16 mouse cellular contexts compared by ENCODE assay signal in the genomic region with DNA sequence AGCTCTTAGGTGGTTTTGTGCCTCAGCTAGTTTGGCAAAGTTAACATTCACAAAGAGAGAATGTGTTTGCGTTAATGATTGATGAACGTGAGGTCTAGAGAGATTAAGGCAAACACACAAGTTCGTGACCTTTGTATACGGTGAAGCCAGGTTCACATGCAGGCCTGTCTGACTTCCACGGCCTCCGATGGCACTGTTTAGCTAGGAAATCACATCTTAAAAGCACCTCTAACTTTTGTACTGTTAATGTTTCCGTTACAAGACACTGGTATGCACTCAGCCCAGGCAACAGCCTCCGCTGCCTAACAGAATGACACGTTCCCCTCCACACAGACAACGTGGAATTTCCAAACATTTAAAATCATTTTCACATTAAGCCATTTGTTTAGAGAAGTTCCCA.
A peak's percentile ranks its signal among the peaks of the same experiment; 100 is the strongest.
DNase-seq lines count a peak whose midpoint lies in the region; ATAC-seq and TF ChIP-seq lines count a peak whose summit lies in the region.
"Had no signal": no experiment of that assay in that cellular context is flagged by ENCODE, and none has a peak within 500 bp of the region (broad histone marks: within the 10 kb centered on the region; RNA-seq: fewer than 3 reads in every experiment).

No protein-coding gene starts in this region.

- peak; percentile 67 for ATAC-seq in intestine, embryonic 14.5 days (replicated peaks; ENCODE audit: low FRiP score, low TSS enrichment, low read depth)
- no peak for ATAC-seq in megakaryocyte, adult 5-6 weeks (ENCODE audit: poor library complexity, severe bottlenecking)
- no peak for ATAC-seq in heart, embryonic 11.5 days (replicated peaks; ENCODE audit: insufficient number of reproducible peaks, low FRiP score, low TSS enrichment)
- ATAC-seq: forebrain, embryonic 16.5 days had no signal

- TF ChIP-seq POLR2A in kidney, adult 2 months (IDR thresholded peaks at IDR 0.05; ENCODE audit: low read depth, low read length): no peak
- no peak for TF ChIP-seq POLR2A in small intestine, adult 2 months (IDR thresholded peaks at IDR 0.05; ENCODE audit: low read depth, low read length)

- H3K9me3 ChIP-seq in intestine, embryonic 14.5 days (ENCODE audit: control insufficient read depth, low read length): no peaks in the 10 kb centered on the region
- H3K9me3 ChIP-seq in heart, embryonic 11.5 days (replicated peaks; ENCODE audit: control insufficient read depth, low read length): no peaks in the 10 kb centered on the region
- H3K9me3 ChIP-seq: embryonic facial prominence, embryonic 15.5 days; heart, embryonic 13.5 days; limb, embryonic 10.5 days; megakaryocyte, embryonic 14.5 days; neural tube, embryonic 15.5 days had no signal

- peaks cover 11% of the 10 kb centered on the region; the same call in 1 of the 2 replicates for H3K4me1 ChIP-seq in intestine, embryonic 14.5 days (replicated peaks; ENCODE audit: control insufficient read depth, insufficient read depth, low read length)
- peaks cover 20% of the 10 kb centered on the region; the same call in 1 of the 2 replicates for H3K4me1 ChIP-seq in kidney, adult 2 months (ENCODE audit: control insufficient read depth, insufficient read depth, low read length)
- H3K4me1 ChIP-seq in small intestine, adult 2 months (ENCODE audit: control insufficient read depth, insufficient read depth, insufficient read length, low read length): peaks cover 10% of the 10 kb centered on the region
- peaks cover 6% of the 10 kb centered on the region; the same call in 1 of the 2 replicates for H3K4me1 ChIP-seq in heart, embryonic 11.5 days (ENCODE audit: control insufficient read depth, insufficient read depth, low read length)
- H3K4me1 ChIP-seq: embryonic facial prominence, embryonic 15.5 days; limb, embryonic 10.5 days; neural tube, embryonic 15.5 days had no signal

- H3K36me3 ChIP-seq in intestine, embryonic 14.5 days (ENCODE audit: control insufficient read depth, insufficient read depth, low read length): no peaks in the 10 kb centered on the region
- no peaks in the 10 kb centered on the region for H3K36me3 ChIP-seq in kidney, adult 2 months (ENCODE audit: control insufficient read depth, insufficient read depth, low read length)
- H3K36me3 ChIP-seq in small intestine, adult 2 months (ENCODE audit: control insufficient read depth, insufficient read depth, low read length): no peaks in the 10 kb centered on the region
- H3K36me3 ChIP-seq in heart, embryonic 11.5 days (ENCODE audit: control insufficient read depth, insufficient read depth, low read length): no peaks in the 10 kb centered on the region
- H3K36me3 ChIP-seq: embryonic facial prominence, embryonic 15.5 days; heart, embryonic 13.5 days; limb, embryonic 10.5 days; neural tube, embryonic 15.5 days had no signal

- H3K27ac ChIP-seq in intestine, embryonic 14.5 days (ENCODE audit: low read depth): peak overlapping the region; percentile 64
- no peak overlapping the region for H3K27ac ChIP-seq in kidney, adult 2 months (ENCODE audit: insufficient read depth, low read depth, low read length)
- peak overlapping the region; percentile 6; the same call in 1 of the 2 replicates for H3K27ac ChIP-seq in small intestine, adult 2 months (ENCODE audit: insufficient read depth, low read depth, low read length)
- H3K27ac ChIP-seq in heart, embryonic 11.5 days (ENCODE audit: low read depth, low read length): no peak overlapping the region
- H3K27ac ChIP-seq: embryonic facial prominence, embryonic 15.5 days; heart, embryonic 13.5 days; limb, embryonic 10.5 days; neural tube, embryonic 15.5 days had no signal

- no peak; the same call in 1 of the 2 replicates for TF ChIP-seq CTCF in kidney, adult 2 months (conservative IDR thresholded peaks at IDR 0.05; ENCODE audit: insufficient read depth, insufficient read length, low read depth, low read length)
- peak; percentile 17; the same call in 1 of the 2 replicates for TF ChIP-seq CTCF in small intestine, adult 2 months (IDR thresholded peaks at IDR 0.05; ENCODE audit: extremely low read depth, insufficient read length, insufficient replicate concordance, low read depth, low read length)

- WGBS in intestine, embryonic 14.5 days: 14% methylated on average over 10 of the region's 10 CpGs
- WGBS in kidney, adult 2 months: 36% methylated on average over 10 of the region's 10 CpGs
- 18% methylated on average over 10 of the region's 10 CpGs for WGBS in small intestine, adult 2 months
- 46% methylated on average over 10 of the region's 10 CpGs for whole genome bisulfite sequencing in heart, embryonic 11.5 days (ENCODE audit: insufficient replicate concordance)

- DNase-seq in intestine, embryonic 14.5 days (ENCODE audit: low spot score): peak; percentile 68
- peak; percentile 84 for DNase-seq in kidney, adult 2 months
- peak; percentile 12 to 35 for DNase-seq in kidney, postnatal 4 days
- DNase-seq in c-Kit-positive CD71-positive TER-119-positive erythroid progenitor cells, embryonic 14.5 days (ENCODE audit: low spot score): no peak
- DNase-seq: cerebellum, postnatal 10 days; gastrocnemius, postnatal 25 days; thymus, postnatal 4 days had no signal

- H3K4me3 ChIP-seq in intestine, embryonic 14.5 days (ENCODE audit: low read depth, low read length): no peak overlapping the region
- H3K4me3 ChIP-seq in kidney, adult 2 months (ENCODE audit: insufficient read depth, low read depth, low read length): no peak overlapping the region
- no peak overlapping the region for H3K4me3 ChIP-seq in small intestine, adult 2 months (ENCODE audit: low read depth, low read length)
- no peak overlapping the region for H3K4me3 ChIP-seq in heart, embryonic 11.5 days (ENCODE audit: low read depth, low read length)
- H3K4me3 ChIP-seq: embryonic facial prominence, embryonic 15.5 days; heart, embryonic 13.5 days; limb, embryonic 10.5 days; megakaryocyte, embryonic 14.5 days; neural tube, embryonic 15.5 days had no signal

- no peaks in the 10 kb centered on the region for H3K27me3 ChIP-seq in intestine, embryonic 14.5 days (replicated peaks; ENCODE audit: control insufficient read depth, insufficient read depth, low read length)
- no peaks in the 10 kb centered on the region for H3K27me3 ChIP-seq in kidney, adult 2 months (replicated peaks; ENCODE audit: control insufficient read depth, insufficient read depth, low read length)
- H3K27me3 ChIP-seq in small intestine, adult 2 months (ENCODE audit: control insufficient read depth, insufficient read depth, low read length): no peaks in the 10 kb centered on the region
- H3K27me3 ChIP-seq in heart, embryonic 11.5 days (ENCODE audit: control insufficient read depth, insufficient read depth, low read length): no peaks in the 10 kb centered on the region
- H3K27me3 ChIP-seq: embryonic facial prominence, embryonic 15.5 days; heart, embryonic 13.5 days; megakaryocyte, embryonic 14.5 days; neural tube, embryonic 15.5 days had no signal

- H3K4me2 ChIP-seq in intestine, embryonic 14.5 days (ENCODE audit: low read length): peak overlapping the region; percentile 41
- H3K4me2 ChIP-seq in heart, embryonic 11.5 days: no peak overlapping the region
- H3K4me2 ChIP-seq: embryonic facial prominence, embryonic 15.5 days; heart, embryonic 13.5 days; neural tube, embryonic 15.5 days had no signal

- no peak overlapping the region for H3K9ac ChIP-seq in intestine, embryonic 14.5 days (ENCODE audit: low read length)
- no peak overlapping the region for H3K9ac ChIP-seq in heart, embryonic 11.5 days (ENCODE audit: low read depth, low read length)
- H3K9ac ChIP-seq: embryonic facial prominence, embryonic 15.5 days; heart, embryonic 13.5 days; neural tube, embryonic 15.5 days had no signal

Comparison
In these comparisons a context has a peak if more than half of its experiments do, and no peak if none do; other contexts are left out.
1. H3K27ac ChIP-seq: peak in intestine, embryonic 14.5 days (single experiment) and small intestine, adult 2 months (single experiment); none in kidney, adult 2 months (single experiment) and heart, embryonic 11.5 days (single experiment).